Mouse (Mus musculus): ENCODE measurements at regions not wholly inside any gene's neighbourhood (a gene's known extent, or its start where the extent isn't known, plus 50 kb on each side); places are given as distances from the start of the nearest gene placed in this dataset.

- TF ChIP-seq POLR2A (IDR thresholded peaks at IDR 0.05; ENCODE audit: borderline replicate concordance, extremely low read depth, insufficient read depth, insufficient read length, poor library complexity, severe bottlenecking) (no peak), CTCF (IDR thresholded peaks at IDR 0.05; ENCODE audit: borderline replicate concordance, extremely low read depth, insufficient read depth, insufficient read length) (no peak)
These were observed 1562.8 kb downstream of the Pcdh18 start for GRCm38 (mm10) chr3:48194300-48194699.
